Mouse (Mus musculus): ENCODE measurements around the gene Msmb.
"Not testable (repeated sequence)": the region's sequence is repeated elsewhere in the genome, so short reads cannot be mapped to it uniquely, and the experiment has no call there.

Msmb gene

DNA sequence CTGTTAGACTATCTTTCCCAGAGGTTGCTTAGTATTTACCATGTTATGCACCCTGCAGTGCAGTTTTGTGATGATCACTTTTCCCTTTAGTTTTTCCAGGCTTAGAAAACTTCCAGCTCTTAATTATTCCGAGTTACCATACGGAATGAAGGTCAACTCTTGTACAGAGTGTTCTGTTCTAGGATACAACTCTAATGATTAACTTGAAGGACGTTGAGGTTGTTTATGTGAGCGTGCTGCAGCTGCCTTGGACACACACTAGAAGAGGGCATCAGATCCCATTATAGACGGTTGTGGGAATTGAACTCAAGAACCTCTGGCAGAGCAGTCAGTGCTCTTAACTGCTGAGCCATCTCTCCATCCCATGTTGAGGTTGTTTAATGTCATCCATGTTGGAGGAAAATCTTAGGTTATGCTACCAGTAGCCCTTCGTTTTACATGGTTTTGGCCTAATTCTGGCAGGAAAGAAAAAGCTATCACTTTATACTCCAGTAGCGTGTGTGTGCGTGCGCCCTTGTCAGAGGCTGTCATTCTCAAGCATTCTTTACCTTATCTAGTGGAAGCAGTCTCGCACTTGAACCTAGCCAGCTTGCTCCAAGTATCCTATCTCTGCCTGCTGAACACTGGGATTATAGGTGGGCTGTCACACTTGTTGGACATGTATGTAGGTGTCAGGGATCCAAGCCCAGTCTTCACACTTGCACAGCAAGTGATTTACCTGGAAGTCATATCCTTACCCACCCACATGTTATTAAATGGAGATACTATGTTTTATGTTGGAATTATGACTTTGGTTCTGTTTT, 37.8 kb downstream of the Msmb start:
- no peak for DNase-seq

DNA sequence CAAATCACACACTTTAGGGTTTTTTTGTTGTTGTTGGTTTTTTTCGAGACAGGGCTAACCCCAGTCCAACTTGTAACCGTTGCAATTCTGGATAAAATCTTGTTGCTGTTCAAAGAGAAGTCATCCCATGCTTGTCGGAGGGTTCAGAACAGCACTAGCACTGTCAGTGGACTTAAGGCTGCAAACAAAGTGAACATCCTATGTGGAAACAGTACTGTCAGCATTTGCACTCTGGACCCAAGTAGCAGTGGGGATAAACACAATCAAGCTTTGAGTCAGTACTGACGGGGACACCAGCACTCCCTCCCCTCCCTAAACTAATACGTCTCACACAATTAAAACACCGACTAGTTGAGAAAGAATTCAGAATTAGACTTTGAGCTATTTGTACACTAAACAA, 39.0 kb downstream of the Msmb start:
- no peak for DNase-seq

GRCm38 (mm10) chr14:32183846-32184245, 42.0 kb downstream of the Msmb start:
- DNase-seq = no peak

DNA sequence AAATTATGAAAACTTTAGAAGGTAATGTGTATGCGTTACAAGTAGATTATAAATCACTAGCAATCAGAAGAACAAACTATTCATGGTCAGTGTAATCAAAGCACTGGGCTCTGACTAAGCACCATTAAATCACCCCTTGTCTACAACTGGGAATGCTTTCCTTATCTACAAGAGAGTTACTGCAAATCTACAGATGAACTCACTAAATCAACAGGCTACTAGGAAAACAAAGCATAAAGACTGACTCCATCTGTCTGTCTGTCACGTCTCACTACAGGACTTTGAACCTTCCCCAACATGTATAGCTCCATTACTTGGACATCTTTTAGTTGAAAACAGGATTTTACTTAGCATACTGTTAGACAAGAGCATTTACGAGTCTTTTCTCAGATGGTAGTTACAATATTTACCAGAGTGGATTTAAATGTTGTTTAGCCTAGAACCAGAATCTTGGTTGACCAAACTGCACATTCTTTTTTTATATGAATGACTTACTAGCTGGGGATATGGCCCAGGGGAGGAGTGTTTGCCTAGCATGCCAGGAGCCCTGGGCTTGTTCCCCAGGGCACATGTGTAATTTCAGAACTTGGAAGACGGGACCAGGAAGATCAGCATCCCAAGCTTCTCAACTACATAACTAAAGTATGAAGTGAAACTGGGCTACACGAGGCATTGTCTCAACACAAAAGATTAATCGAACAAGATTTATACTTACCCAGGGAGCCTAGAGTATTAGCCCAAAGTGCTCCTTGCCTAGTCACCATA, 49.0 kb downstream of the Msmb start:
- no peak for DNase-seq

- no peak for DNase-seq
Measured at GRCm38 (mm10) chr14:32191926-32192325, 50.1 kb downstream of the Msmb start.

DNA sequence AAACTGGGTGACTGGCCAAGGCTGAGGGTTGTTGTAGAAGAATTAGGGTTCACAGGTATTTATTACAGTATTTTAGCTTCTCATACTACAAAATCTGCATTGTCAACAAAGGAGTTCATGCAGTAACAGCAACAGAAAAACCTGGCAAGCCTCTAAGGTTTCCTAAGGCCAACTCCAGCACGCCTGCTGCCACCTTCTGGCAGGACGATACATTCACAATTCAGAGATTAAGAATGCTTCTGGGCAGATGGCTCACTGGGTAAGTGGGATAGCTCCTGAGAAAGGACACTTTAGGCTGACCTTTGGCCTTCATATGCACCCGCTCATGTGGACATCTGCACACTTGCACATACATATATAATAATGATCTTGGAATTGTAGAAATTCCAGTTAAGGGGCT, 50.6 kb downstream of the Msmb start:
- DNase-seq = peak; percentile 80 to 81

- DNase-seq = not testable (repeated sequence)
Measured at GRCm38 (mm10) chr14:32193557-32193956, 51.7 kb downstream of the Msmb start.

DNA sequence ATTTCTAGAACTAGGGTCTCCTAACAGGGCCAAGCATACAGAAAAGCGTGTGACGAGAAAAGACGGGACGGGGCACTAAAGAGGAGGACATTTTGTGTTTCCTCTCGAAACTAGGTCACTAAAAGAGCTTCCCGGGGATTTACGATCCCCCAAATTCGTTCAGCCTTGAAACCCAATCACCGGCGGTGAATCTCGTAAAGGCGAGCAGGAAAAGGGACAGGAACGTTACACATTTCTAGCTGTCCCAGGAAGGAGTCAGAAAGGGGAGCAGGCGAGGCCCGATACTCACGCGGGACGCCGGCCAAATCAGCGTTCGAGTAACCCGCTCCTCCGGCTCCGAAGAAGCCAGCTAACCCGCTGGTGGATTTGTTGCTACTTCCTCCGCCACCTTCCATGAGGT, 59.5 kb downstream of the Msmb start:
- DNase-seq = no peak

GRCm38 (mm10) chr14:32201791-32202451, 60.1 kb downstream of the Msmb start, which contains the start of the genes Timm23 and Parg:
TSS of gene Timm23 (minus strand) at chr14:32201898.
TSS of gene Parg (plus strand) at chr14:32201949.
- DNase-seq = peak; percentile 91 to 92

Data from cerebellum, postnatal 10 days (tissue).